Mouse (Mus musculus) kidney, adult 2 months (tissue): Measurements from ENCODE around the gene Diaph3. TPM values are rescaled to one million over a fixed set of nuclear protein-coding genes. Genes with fewer than 3 reads are reported as not detected.

Experiments
- DNase-seq: peaks from one replicate; pipeline ENCODE4 v3.0.0; 2021
- H3K27ac ChIP-seq: fragments of 200-500 bp; 2 replicates; pipeline ENCODE4 v1.5.1; 2012; ENCODE audit warnings: low read depth, low read length, control low read depth, inconsistent platforms; ENCODE audit not compliant: insufficient read depth
- H3K27me3 ChIP-seq: fragments of 200-500 bp; replicated peaks from 2 replicates; pipeline ENCODE4 v1.6.1; 2012; ENCODE audit warnings: mild to moderate bottlenecking, moderate library complexity, low read length, inconsistent platforms; ENCODE audit not compliant: control insufficient read depth, insufficient read depth
- H3K36me3 ChIP-seq: fragments of 200-500 bp; 2 replicates; pipeline ENCODE4 v1.6.1; 2012; ENCODE audit warnings: mild to moderate bottlenecking, moderate library complexity, low read length, inconsistent platforms; ENCODE audit not compliant: control insufficient read depth, insufficient read depth
- H3K4me1 ChIP-seq: fragments of 200-500 bp; 2 replicates; pipeline ENCODE4 v1.6.1; 2011; ENCODE audit warnings: low read length; ENCODE audit not compliant: control insufficient read depth, insufficient read depth
- H3K4me3 ChIP-seq: fragments of 200-500 bp; 2 replicates; pipeline ENCODE4 v1.5.1; 2011; ENCODE audit warnings: mild to moderate bottlenecking, low read depth, low read length, control low read depth; ENCODE audit not compliant: insufficient read depth
- CTCF ChIP-seq: fragments of 200-500 bp; conservative IDR thresholded peaks from 2 replicates; pipeline ENCODE4 v1.5.1; 2011; ENCODE audit warnings: low read depth, mild to moderate bottlenecking, control low read depth, low read length, moderate library complexity, mixed read lengths; ENCODE audit not compliant: insufficient read depth, insufficient read length
- POLR2A ChIP-seq: fragments of 200-500 bp; IDR thresholded peaks from one replicate; pipeline ENCODE4 v1.6.1; 2011; ENCODE audit warnings: low read depth, low read length, control low read depth
- WGBS: fragments of 180-500 bp; shearing (Covaris S2); methylation state at CpG from one replicate; pipeline ENCODE4 v1.1.7; 2018; 5-methylcytosine and 5-hydroxymethylcytosine counted together
- polyA plus RNA-seq: library from polyadenylated mRNA; depleted of rRNA; stranded (reverse); fragments of >200 nt; gene quantifications from 2 replicates; pipeline ENCODE4 v1.2.3, GENCODE M21; 2012

The Diaph3 gene
- polyA plus RNA-seq, 1 experiment: 0.08 TPM

DNA sequence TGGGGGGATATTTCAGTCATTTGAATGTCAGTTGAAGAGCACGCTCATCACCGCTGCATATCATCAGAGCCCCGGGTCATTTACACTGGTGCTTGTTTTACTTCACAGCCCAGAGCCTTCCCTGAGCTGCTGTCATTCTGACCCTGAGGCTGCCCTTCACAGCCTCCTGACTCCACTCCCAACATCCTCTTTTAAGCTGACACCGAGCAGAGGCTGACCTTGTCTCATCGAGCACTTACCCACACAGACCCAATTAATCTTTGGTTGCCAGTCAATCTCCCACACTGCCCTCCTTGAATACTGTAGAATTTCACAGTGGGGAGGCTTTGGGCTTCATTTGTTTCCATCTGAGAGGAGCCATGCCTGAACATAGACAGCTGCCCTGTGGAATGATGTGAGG, 521.4 kb downstream of the Diaph3 start:
- TF ChIP-seq CTCF: no peak
- no peak for TF ChIP-seq POLR2A
- Histone ChIP-seq H3K4me3 (no peak overlapping the region), H3K27me3 (no peaks in the 10 kb centered on the region), H3K36me3 (no peaks in the 10 kb centered on the region), H3K27ac (no peak overlapping the region), H3K4me1 (no peaks in the 10 kb centered on the region)
- WGBS: 31% methylated on average over 5 of the region's 5 CpGs
- no peak for DNase-seq
